Mouse (Mus musculus) telencephalon, adult 2 months (tissue): ENCODE results near the gene Pold3.
"Not testable (repeated sequence)": the region's sequence is repeated elsewhere in the genome, so short reads cannot be mapped to it uniquely, and the experiment has no call there.

Source experiments
- DNase-seq: peaks from one replicate; pipeline ENCODE4 v3.0.0-alpha.2; 2011; ENCODE audit warnings: low read depth, low spot score

The Pold3 gene

DNA sequence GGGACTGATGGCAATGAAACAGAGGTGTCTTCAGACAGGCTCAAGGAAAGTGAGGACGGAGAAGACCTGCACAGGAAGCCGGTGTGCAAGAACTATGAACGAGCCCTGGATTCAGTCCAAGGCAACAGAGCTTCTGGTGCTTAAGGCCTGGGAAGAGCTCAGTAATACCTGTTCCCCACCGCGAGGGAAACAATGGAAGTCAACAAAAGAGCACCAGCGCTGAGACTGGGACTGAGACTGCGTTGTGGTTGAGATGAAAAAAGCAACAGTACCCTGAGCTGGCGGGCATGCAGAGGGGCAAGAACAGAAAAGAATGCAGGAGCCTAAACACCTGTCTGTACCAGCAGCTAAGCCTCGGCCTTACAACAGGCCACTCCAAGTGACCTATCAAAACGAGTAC is 9.9 kb downstream of the Pold3 start:
- DNase-seq: no peak

DNA sequence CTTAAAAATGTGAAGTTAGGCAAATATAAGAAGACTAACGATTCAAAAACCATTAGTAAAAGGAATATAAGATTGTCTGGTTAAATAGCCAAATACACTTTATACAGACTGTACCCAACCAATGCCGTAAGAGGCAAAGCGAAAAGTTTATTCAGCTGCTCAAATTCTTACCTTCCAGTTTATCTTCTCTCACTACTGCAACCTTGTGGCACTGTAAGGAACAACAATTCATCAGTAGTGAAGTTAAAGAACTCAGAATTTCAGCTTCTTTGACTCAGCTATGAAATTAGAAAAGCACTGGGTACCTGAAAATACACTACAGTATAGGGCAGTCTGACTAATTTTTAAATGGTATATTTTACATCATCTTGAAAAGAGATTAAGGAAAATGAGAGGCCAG is 13.0 kb downstream of the Pold3 start:
- DNase-seq: no peak

DNA sequence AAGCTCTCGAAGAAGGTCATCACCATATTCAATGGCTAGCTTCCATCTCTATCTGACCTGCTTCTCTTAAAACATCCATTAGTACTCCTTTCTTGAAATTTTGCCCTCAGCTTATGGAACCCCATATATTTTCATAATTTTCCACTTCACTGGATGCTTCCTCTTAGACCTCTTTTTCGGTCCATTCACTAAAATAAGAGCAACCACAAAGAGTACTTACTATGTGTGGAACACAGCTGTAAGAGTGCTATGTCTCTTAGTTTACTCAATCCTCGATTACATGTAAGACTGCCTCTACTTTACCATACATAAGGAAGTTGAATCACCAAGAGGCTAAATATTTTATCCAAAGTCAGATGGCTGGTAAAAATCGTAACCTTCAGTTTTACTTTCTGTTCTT is 16.7 kb downstream of the Pold3 start:
- DNase-seq: no peak

- DNase-seq: no peak
Measured at GRCm38 (mm10) chr7:100100031-100100595, 21.3 kb downstream of the Pold3 start.

DNA sequence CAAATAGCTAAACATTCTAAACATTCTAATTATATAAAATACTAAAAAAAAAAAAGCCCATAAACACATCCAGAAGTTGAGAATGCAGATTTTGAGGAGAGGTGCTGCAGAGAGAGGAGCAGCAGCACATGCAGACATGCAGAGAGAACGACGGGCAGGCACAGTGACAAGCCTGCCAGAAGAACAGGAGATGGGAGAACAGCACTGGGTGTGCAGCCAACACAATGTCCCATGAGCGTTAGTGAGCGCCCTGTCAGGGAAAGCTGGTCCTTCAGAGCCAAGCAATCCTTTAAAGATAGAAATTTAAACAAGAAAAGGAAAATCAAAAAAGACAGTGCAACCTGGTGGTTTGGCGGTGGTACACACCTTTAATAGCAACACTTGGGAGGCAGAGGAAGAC is 34.5 kb downstream of the Pold3 start:
- no peak for DNase-seq

DNA sequence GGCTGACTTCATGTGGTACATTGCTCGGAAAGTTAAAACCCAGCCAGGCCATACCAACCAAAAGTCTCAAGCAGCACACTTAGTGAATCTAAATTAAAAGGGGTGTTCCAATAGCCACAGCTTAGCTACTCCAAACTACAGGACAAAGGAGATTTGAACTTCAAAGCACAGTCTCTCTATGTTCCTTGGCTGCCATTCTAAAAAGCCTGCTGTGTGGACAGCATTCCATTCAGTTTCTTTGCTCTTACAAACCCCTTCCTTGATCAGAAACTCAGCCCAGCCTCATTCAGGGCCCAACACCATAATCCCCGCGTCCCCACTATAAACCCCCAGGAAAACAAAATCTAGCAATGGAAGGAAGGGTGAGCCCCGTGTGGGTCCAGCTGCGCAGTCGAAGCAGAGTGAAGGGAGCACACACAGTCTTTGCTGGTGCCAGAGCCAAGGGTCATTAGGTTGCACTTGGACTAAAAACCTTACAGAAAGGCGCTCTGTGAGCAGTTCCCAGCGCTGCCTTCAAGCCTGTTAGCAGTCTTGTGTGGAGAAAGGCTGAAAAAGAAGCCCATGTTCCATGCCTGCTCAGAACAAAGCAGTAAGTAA is 35.1 kb downstream of the Pold3 start:
- DNase-seq: no peak

- DNase-seq: no peak
Measured at GRCm38 (mm10) chr7:100083812-100084211, 37.6 kb downstream of the Pold3 start.

- DNase-seq: no peak
Measured at GRCm38 (mm10) chr7:100082836-100083235, 38.5 kb downstream of the Pold3 start.

GRCm38 (mm10) chr7:100080087-100080781 is 41.1 kb downstream of the Pold3 start:
- no peak for DNase-seq

DNA sequence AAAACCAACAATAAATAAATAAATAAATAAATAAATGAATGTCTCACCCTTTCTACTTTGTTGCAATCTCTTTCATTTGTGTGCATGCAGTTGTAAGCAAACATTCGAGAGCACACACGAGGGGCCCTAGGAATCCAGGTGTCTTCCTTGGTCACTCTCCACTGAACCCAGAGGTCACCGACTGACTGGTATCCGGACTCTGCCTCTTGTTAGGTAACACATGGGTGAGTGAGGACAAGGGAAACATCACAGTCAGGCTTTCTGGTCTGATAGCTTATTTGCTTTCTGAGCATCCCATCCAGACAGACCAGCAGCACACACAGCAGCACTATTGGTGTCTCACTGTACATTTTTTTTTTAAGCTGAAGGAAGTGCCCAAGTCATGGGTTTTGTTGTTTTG is 44.3 kb downstream of the Pold3 start:
- DNase-seq: no peak

DNA sequence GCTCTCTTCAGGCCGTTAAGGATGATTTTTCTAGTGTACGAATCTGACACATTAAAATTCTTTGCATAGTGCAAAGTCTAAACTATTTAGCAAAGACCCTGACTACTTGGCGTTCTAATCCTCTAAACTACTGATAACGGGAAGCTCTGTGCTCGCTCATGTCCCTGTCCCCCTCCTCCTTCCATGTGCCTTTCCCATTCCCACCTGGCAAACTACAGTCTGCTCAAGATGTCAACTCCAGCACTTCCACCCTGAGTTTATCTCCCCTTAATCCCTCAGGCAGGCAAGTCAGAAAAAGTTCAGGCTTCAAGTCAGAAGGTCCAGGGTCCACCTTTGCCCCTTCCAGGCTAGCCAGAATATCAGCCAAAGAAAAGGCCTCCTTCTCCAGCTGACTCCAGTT is 45.1 kb downstream of the Pold3 start:
- DNase-seq: no peak

DNA sequence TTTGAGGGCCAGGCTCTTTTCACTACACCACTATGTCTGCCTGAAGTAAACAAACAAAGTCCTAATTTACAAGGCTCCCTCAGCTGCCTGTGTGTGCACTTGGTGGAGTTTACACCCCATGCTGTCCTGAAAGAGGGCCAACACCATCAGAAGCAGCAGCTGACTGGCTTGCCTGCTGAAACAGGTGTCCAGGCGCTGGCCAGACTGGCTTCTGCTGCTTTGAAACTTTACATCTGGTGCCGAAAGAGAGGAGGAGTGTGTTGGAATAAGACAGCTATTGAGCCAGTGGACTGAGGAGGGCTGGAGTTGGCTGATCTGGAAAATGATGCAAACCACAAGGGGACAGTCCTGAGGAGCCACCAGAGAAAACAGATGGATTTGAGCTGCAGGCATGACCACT is 47.4 kb downstream of the Pold3 start:
- DNase-seq: no peak

DNA sequence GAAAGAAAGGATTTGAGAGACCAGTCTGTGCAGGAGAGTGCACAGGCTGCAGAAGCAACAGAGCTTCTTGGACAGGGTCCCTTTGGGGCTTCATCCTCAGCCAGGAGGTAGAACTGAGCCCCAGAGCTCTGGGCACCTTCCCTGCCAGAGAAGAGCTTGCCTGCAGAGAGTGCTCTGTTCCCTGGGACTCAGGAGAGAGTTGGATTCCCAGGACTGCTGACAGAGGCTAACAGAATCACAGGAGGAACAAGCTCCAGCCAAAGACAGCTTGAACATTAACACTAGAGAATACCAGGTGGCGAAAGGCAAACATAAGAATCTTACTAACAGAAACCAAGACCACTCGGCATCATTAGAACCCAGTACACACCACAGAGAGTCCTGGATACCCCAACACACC is 68.4 kb downstream of the Pold3 start:
- DNase-seq: not testable (repeated sequence)

DNA sequence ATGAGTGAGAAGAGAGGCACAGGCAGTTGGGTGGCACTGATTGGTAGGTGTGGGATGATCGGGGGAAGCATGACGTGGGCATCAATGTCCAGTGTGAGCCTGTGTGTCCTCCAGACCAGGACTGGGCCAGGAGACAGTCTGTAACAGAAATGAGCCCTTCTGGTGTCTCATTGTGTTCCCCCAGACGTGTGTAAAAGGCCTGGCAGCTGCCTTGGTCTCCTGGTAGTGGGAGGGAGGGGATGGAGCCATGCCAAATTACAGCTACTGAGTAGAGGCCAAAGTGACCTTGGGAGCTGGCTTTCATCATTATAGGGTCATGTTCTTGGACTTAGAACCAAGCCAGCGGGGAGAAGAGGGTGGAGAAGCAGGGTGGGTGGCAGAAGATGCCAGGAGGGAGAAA is 69.5 kb downstream of the Pold3 start:
- DNase-seq: no peak

DNA sequence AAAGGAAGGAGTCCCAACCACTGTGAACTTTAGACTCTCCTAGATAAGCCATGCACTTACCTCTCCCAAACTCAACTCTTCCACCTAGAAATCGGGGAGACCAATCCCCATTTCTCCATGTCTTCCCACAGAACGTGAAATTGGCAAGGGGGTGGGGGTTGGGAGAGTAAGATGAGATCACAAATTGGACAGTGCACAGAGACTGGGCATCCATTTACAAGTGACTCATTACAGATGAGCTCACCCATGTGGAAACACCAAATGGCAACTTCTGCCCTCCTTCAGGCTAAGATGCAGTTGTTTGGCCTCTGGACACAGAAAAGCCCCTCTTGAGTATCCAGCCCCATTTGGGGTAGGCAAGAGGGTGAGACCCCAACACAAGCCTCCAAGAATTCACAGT is 74.9 kb downstream of the Pold3 start:
- DNase-seq: peak; percentile 12

DNA sequence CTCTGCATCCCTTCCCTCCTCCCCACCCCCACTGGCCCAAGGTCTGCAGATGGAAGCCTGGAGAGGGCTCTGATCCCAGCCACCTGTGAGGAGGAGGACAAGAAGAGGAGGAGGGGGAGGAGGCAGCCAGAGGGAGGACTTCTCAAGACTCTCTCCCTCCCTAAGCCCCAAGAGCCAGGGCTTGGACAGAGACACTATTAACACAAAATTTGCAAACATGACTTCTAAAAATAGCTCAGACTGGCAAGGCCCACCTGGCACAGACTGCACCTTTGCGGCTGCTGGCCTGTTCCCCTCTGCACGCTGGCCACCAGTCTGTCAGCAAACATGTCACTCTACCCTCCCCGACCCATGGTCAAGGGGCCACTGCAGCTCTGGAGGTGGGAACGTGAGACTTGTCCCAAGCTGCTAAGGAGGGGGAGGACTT is 77.7 kb downstream of the Pold3 start:
- no peak for DNase-seq

DNA sequence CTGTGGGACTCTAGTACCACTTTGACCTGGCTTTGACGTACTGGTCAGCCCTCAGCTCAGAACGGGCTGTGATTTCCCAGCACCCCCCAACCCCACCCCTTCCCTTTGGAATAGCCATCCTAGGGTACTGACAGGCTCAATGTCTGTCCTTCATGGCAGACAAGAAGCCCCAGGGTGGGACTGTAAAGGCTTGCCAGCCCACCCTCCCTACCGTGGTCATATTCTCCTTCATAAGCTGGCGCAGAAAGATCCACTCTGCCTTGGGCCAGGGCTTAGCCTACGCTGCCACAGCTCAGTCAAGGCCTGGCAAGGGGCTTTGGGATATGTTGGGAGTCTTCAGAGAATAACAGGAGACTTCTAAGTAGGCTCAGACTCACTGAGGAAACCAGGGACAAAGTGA is 78.3 kb downstream of the Pold3 start:
- no peak for DNase-seq

- DNase-seq: no peak
Measured at GRCm38 (mm10) chr7:100042120-100042519, 79.2 kb downstream of the Pold3 start.

DNA sequence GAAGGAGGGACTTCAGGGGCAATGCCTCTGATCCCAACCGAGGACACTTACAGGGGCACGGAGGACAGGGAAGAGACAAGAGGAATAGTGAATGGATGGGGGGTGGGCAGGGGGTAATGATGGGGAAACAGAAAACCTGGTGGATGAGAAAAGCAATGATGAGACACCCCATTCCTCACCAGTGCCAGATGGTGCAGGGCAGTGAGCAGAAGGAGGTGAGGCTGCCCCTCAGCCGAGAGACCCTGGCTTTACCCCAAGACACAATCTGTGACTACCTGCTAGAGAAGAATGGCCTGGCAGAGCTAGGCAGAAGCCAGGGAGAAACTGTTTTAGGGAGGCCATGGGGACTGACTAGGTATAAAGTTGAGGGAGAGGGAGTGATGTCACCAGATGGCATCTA is 84.9 kb downstream of the Pold3 start:
- DNase-seq: no peak

- no peak for DNase-seq
Measured at GRCm38 (mm10) chr7:100036050-100036449, 85.3 kb downstream of the Pold3 start.

DNA sequence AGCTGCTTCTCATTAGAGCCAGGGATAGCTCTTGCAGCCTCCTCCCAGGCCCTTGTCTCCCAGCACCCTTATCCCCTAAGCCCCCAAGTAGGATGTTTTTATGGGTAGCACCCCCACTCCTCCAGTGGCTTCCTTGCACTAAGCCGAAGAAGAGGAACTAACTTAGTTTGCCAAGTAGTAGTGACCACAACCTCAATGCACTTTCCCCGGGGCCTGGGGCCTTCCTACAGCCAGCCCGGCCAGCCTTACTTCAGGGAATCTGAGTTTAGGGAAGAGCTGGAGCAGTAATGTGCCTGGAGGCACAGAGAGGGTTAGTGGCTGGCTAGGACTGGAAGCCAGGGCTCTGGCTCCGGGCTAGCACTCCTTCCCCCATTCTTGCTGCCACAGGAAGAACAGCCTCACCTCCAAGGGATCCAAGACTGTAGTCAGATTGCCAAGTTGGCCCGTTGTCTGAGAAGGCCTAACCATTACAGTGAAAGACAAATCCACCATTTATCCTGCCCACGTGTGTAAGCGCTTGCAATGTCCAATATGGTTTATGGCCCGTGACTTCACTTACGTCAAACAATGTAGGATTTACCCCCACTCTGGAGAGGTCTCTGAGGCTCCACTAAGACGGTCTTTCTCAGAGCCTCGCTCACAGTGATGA is 86.4 kb downstream of the Pold3 start:
- DNase-seq: no peak

DNA sequence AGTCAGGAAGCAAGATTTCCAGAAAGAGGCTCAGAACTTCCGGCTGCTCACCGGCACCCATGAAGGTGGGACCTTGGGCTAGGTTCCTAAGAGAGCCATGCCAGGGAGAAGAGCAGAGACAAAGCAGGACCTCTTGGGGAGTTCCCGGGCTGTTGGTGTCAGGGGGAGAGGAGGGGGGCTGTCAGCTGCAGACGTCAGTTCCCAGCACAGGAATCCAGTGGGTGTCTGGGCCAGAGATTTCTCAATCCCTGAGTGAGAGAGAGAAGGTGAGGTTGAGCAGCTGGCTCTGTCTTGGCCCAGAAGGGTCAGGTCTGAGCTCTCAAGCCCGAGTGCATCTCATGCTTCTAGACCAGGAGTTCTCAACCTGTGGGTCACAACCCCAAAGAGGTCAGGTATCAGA is 87.7 kb downstream of the Pold3 start:
- DNase-seq: no peak
